Mouse (Mus musculus) midbrain, embryonic 10.5 days (tissue): Measurements from ENCODE around the gene BC003965. TPM values are rescaled to one million over a fixed set of nuclear protein-coding genes. Genes with fewer than 3 reads are reported as not detected.
A peak's percentile ranks its signal among the peaks of the same experiment; 100 is the strongest.

Experiments used
- DNase-seq: peaks from one replicate; pipeline ENCODE4 v3.0.0-alpha.2; 2017; ENCODE audit warnings: low spot score
- H3K27ac ChIP-seq: fragments of 300-500 bp; sonication (generic); replicated peaks from 2 replicates; pipeline ENCODE4 v1.5.1; 2016; ENCODE audit warnings: mild to moderate bottlenecking
- H3K27me3 ChIP-seq: fragments of 300-500 bp; sonication (generic); 2 replicates; pipeline ENCODE4 v1.6.1; 2016; ENCODE audit warnings: low read depth, mild to moderate bottlenecking; ENCODE audit not compliant: poor library complexity, severe bottlenecking
- H3K36me3 ChIP-seq: fragments of 300-500 bp; sonication (generic); 2 replicates; pipeline ENCODE4 v1.6.1; 2016; ENCODE audit warnings: mild to moderate bottlenecking, moderate library complexity
- H3K4me1 ChIP-seq: fragments of 300-500 bp; sonication (generic); 2 replicates; pipeline ENCODE4 v1.6.1; 2016
- H3K4me3 ChIP-seq: fragments of 300-500 bp; sonication (generic); 2 replicates; pipeline ENCODE4 v1.5.1; 2016; ENCODE audit warnings: mild to moderate bottlenecking, moderate library complexity
- H3K9me3 ChIP-seq: fragments of 300-500 bp; sonication (generic); replicated peaks from 2 replicates; pipeline ENCODE4 v1.6.1; 2016; ENCODE audit warnings: mild to moderate bottlenecking
- whole genome bisulfite sequencing: fragments of 180-500 bp; shearing (Covaris S2); methylation state at CpG from one replicate; pipeline ENCODE4 v1.1.7; 2016; 5-methylcytosine and 5-hydroxymethylcytosine counted together
- polyA plus RNA-seq: library from polyadenylated mRNA; unstranded; fragments of >200 nt; fragmentation: Nextera tagmentation; extraction: Ambion mirVana; gene quantifications from 2 replicates; pipeline ENCODE4 v1.2.1, GENCODE M21; 2016

BC003965 gene
- polyA plus RNA-seq, 1 experiment from 2014 or later = 37.3 TPM

- H3K9me3 ChIP-seq = no peaks in the 10 kb centered on the region
- H3K27ac ChIP-seq = peak overlapping the region; percentile 91
- peaks cover 19% of the 10 kb centered on the region; the same call in 1 of the 2 replicates for H3K36me3 ChIP-seq
- no peaks in the 10 kb centered on the region for H3K27me3 ChIP-seq
- DNase-seq = no peak
- peaks cover 52% of the 10 kb centered on the region for H3K4me1 ChIP-seq
- 6% methylated on average over 11 of the region's 11 CpGs for WGBS
- H3K4me3 ChIP-seq = peak overlapping the region; percentile 99
Measured at GRCm38 (mm10) chr17:25187784-25188149, 3.4 kb downstream of the BC003965 start.

GRCm38 (mm10) chr17:25188150-25189031, 4.0 kb downstream of the BC003965 start, which contains the start of gene Unkl:
TSS of gene Unkl (plus strand) at chr17:25188397.
- under 1% methylated on average over 104 of the region's 104 CpGs for WGBS
- peak; percentile 79 for DNase-seq
- Histone ChIP-seq H3K4me1 (peaks cover 50% of the 10 kb centered on the region), H3K36me3 (peaks cover 21% of the 10 kb centered on the region; the same call in 1 of the 2 replicates), H3K27ac (peak within 1 kb of the TSS; percentile 91), H3K9me3 (no peaks in the 10 kb centered on the region), H3K4me3 (peak within 1 kb of the TSS; percentile 99), H3K27me3 (no peaks in the 10 kb centered on the region)

- peaks cover 44% of the 10 kb centered on the region for H3K4me1 ChIP-seq
- H3K36me3 ChIP-seq = peaks cover 22% of the 10 kb centered on the region; the same call in 1 of the 2 replicates
- no peaks in the 10 kb centered on the region for H3K9me3 ChIP-seq
- no peaks in the 10 kb centered on the region for H3K27me3 ChIP-seq
- peak overlapping the region; percentile 91 for H3K27ac ChIP-seq
- 5% methylated on average over 16 of the region's 16 CpGs for WGBS
- H3K4me3 ChIP-seq = peak overlapping the region; percentile 99
- DNase-seq = peak; percentile 13
Measured at GRCm38 (mm10) chr17:25189091-25189490, 4.7 kb downstream of the BC003965 start.

GRCm38 (mm10) chr17:25202401-25202800, 18.0 kb downstream of the BC003965 start:
- Histone ChIP-seq H3K9me3 (no peaks in the 10 kb centered on the region), H3K4me1 (no peaks in the 10 kb centered on the region), H3K27me3 (no peaks in the 10 kb centered on the region), H3K4me3 (no peak overlapping the region), H3K36me3 (peaks cover 85% of the 10 kb centered on the region), H3K27ac (no peak overlapping the region)
- no peak for DNase-seq
- 96% methylated on average over 4 of the region's 4 CpGs for WGBS

GRCm38 (mm10) chr17:25210006-25210405, 25.7 kb downstream of the BC003965 start:
- Histone ChIP-seq H3K4me1 (no peaks in the 10 kb centered on the region), H3K27me3 (no peaks in the 10 kb centered on the region), H3K27ac (no peak overlapping the region), H3K36me3 (peaks cover 96% of the 10 kb centered on the region), H3K9me3 (no peaks in the 10 kb centered on the region), H3K4me3 (no peak overlapping the region)
- DNase-seq = no peak
- 94% methylated on average over 4 of the region's 4 CpGs for WGBS

- Histone ChIP-seq H3K4me1 (no peaks in the 10 kb centered on the region), H3K9me3 (no peaks in the 10 kb centered on the region), H3K36me3 (peaks cover 96% of the 10 kb centered on the region), H3K4me3 (no peak overlapping the region), H3K27ac (no peak overlapping the region), H3K27me3 (no peaks in the 10 kb centered on the region)
- DNase-seq = no peak
- WGBS = 91% methylated on average over 15 of the region's 15 CpGs
Measured at GRCm38 (mm10) chr17:25210680-25211466, 26.5 kb downstream of the BC003965 start.

GRCm38 (mm10) chr17:25211705-25212104, 27.4 kb downstream of the BC003965 start:
- Histone ChIP-seq H3K4me1 (no peaks in the 10 kb centered on the region), H3K4me3 (no peak overlapping the region), H3K27me3 (no peaks in the 10 kb centered on the region), H3K27ac (no peak overlapping the region), H3K36me3 (peaks cover 96% of the 10 kb centered on the region), H3K9me3 (no peaks in the 10 kb centered on the region)
- DNase-seq = no peak
- WGBS = 90% methylated on average over 4 of the region's 4 CpGs

- WGBS = 93% methylated on average over 3 of the region's 3 CpGs
- Histone ChIP-seq H3K36me3 (peaks cover 71% of the 10 kb centered on the region), H3K4me1 (no peaks in the 10 kb centered on the region)
Measured at GRCm38 (mm10) chr17:25215431-25215830, 31.1 kb downstream of the BC003965 start.

GRCm38 (mm10) chr17:25218967-25219366, 34.6 kb downstream of the BC003965 start:
- 89% methylated on average over 9 of the region's 9 CpGs for WGBS
- H3K36me3 ChIP-seq = peaks cover 40% of the 10 kb centered on the region
- DNase-seq = no peak

More at GRCm38 (mm10) chr17:25215431-25215830, 31.1 kb downstream of the BC003965 start:
- H3K9me3 ChIP-seq = no peaks in the 10 kb centered on the region
- no peak overlapping the region for H3K4me3 ChIP-seq
- no peak overlapping the region for H3K27ac ChIP-seq
- no peak for DNase-seq
- H3K27me3 ChIP-seq = no peaks in the 10 kb centered on the region

GRCm38 (mm10) chr17:25219492-25220295, 35.3 kb downstream of the BC003965 start:
- no peak for DNase-seq
- peaks cover 33% of the 10 kb centered on the region for H3K36me3 ChIP-seq
- no peak overlapping the region for H3K27ac ChIP-seq
- H3K27me3 ChIP-seq = peaks cover 13% of the 10 kb centered on the region
- WGBS = 90% methylated on average over 15 of the region's 15 CpGs
- peaks cover 20% of the 10 kb centered on the region for H3K4me1 ChIP-seq
- no peak overlapping the region for H3K4me3 ChIP-seq
- no peaks in the 10 kb centered on the region for H3K9me3 ChIP-seq

More at GRCm38 (mm10) chr17:25218967-25219366, 34.6 kb downstream of the BC003965 start:
- Histone ChIP-seq H3K27me3 (peaks cover 13% of the 10 kb centered on the region), H3K4me3 (no peak overlapping the region), H3K4me1 (peaks cover 20% of the 10 kb centered on the region), H3K27ac (no peak overlapping the region), H3K9me3 (no peaks in the 10 kb centered on the region)

- peaks cover 13% of the 10 kb centered on the region for H3K27me3 ChIP-seq
- DNase-seq = no peak
- 0 out of 2 replicates have a peak overlapping the region, but pooled peaks have one; percentile 60 for H3K4me3 ChIP-seq
- H3K9me3 ChIP-seq = no peaks in the 10 kb centered on the region
- H3K36me3 ChIP-seq = peaks cover 27% of the 10 kb centered on the region
- H3K27ac ChIP-seq = no peak overlapping the region
- WGBS = 90% methylated on average over 1 of the region's 1 CpGs
- H3K4me1 ChIP-seq = peaks cover 20% of the 10 kb centered on the region
Measured at GRCm38 (mm10) chr17:25220746-25221145, 36.4 kb downstream of the BC003965 start.
